Mouse (Mus musculus): ENCODE measurements at regions not wholly inside any gene's neighbourhood (a gene's known extent, or its start where the extent isn't known, plus 50 kb on each side); places are given as distances from the start of the nearest gene placed in this dataset.

DNA sequence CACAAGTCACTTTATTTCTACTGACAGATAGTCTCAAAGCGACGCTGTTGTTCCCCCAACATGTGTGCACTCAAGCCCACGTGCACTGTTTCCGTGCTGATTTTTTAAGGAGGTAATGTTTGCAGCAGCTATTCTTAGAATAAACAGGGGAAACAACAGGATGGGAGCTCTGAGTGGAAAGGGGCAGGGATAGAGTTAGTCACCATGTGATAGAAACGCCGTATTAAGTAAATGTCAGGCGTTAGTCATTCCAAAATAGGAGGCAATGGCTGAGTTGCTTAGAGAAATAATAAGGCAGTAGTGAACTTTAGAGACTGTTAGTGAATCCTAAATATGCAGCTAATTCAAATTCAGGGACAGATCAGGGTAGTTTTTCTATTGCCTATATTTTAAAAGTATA is 111.4 kb downstream of the Alg10b start:
- WGBS, result 68% methylated on average over 7 of the region's 7 CpGs
- Histone ChIP-seq H3K27ac (replicated peaks) (no peak overlapping the region), H3K9me3 (no peaks in the 10 kb centered on the region), H3K36me3 (no peaks in the 10 kb centered on the region), H3K27me3 (no peaks in the 10 kb centered on the region), H3K9ac (replicated peaks) (no peak overlapping the region), H3K4me2 (replicated peaks) (no peak overlapping the region), H3K4me1 (0 out of 2 replicates have a peak, but pooled peaks cover 5% of the 10 kb centered on the region), H3K4me3 (no peak overlapping the region)
- ATAC-seq (replicated peaks), result no peak

DNA sequence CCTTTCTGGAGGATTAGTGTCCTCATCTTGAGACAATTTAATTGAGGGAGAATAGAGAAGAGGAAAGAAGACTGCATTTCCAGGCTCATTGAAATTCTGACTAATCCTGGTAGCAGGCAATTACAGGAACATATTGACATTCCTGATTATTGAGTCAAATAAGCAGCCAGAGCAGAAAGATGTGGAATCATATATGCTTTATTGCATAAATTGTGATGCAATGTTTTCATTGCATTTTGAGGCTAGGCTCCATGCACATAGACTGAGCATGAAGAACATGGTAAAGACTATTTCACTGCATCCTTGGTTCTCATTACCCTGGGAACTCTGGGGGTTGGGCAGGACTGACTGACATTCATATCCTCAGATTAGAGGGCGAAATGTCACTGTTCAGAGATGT is 116.0 kb downstream of the Alg10b start:
- Histone ChIP-seq H3K4me3 (no peak overlapping the region), H3K36me3 (no peaks in the 10 kb centered on the region), H3K9me3 (no peaks in the 10 kb centered on the region), H3K27ac (replicated peaks) (no peak overlapping the region), H3K9ac (replicated peaks) (no peak overlapping the region), H3K27me3 (no peaks in the 10 kb centered on the region), H3K4me1 (peaks cover 9% of the 10 kb centered on the region), H3K4me2 (replicated peaks) (no peak overlapping the region)
- no peak for ATAC-seq (replicated peaks)
- WGBS, result 84% methylated on average over 1 of the region's 1 CpGs

DNA sequence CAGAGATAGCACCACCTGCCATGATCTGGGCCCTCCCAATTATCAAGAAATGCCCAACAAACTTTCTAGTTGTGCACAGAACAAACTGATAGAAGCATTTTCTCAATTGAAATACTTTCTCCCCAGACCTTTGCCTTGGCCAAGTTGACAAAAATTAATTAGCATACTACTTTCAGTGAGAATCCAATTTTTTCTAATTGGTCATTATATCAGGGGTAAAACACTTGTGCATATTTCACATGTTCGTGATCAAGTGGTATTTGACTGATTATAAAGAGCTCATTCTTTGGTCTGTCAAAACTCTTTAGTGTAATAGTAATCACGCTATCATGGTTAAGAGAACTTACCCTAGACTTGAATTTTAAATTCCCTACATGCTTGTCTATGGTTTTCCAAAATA is 117.2 kb downstream of the Alg10b start:
- H3K36me3 ChIP-seq, result no peaks in the 10 kb centered on the region
- H3K27me3 ChIP-seq, result no peaks in the 10 kb centered on the region
- no peak overlapping the region for H3K4me3 ChIP-seq
- no peak overlapping the region for H3K27ac ChIP-seq (replicated peaks)
- peaks cover 9% of the 10 kb centered on the region for H3K4me1 ChIP-seq
- ATAC-seq (replicated peaks), result no peak
- no peak overlapping the region for H3K4me2 ChIP-seq (replicated peaks)
- WGBS, result 65% methylated on average over 2 of the region's 2 CpGs
- no peak overlapping the region for H3K9ac ChIP-seq (replicated peaks)
- no peaks in the 10 kb centered on the region for H3K9me3 ChIP-seq

DNA sequence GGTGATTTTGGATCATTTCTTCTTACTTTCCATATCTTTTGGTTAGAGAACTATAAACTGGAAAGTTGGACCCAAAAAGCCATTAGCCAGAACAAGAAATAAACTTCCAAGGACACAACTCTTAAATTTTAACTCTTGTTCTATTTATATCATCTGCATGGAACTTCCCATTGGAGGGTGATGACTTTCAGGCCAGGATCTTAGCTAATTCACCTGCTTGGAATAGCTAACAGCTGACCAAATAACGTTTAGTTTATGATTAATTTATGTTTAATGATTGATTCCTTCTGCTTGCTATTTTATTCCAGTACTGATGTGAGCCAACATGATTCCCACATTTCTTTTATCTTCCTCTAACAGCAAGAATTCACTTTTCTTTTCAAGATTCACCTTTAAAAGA is 119.7 kb downstream of the Alg10b start:
- no peak overlapping the region for H3K9ac ChIP-seq (replicated peaks)
- no peak overlapping the region for H3K27ac ChIP-seq (replicated peaks)
- H3K27me3 ChIP-seq, result no peaks in the 10 kb centered on the region
- H3K4me3 ChIP-seq, result no peak overlapping the region
- H3K36me3 ChIP-seq, result no peaks in the 10 kb centered on the region
- H3K4me1 ChIP-seq, result peaks cover 9% of the 10 kb centered on the region
- H3K4me2 ChIP-seq (replicated peaks), result no peak overlapping the region
- no peaks in the 10 kb centered on the region for H3K9me3 ChIP-seq
- WGBS, result 82% methylated on average over 1 of the region's 1 CpGs
- no peak for ATAC-seq (replicated peaks)

DNA sequence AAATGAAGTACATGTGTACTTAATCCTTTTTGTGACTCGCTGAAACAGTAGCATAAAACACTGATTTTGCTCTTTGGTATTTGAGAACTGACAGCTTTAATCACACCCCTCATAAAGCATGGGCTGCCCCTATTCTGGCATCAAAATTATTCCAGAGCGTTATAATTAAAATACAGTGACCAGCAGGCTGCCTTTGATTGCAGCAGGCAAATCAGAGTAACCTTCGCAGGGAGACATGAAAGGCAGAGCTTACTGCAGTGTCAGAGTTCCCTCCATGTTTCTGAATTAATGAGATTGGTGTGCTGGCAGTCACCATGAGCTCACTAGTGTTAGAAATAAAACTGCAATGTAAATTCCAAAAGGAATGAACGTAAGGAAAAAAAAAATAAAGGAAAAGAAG is 120.8 kb downstream of the Alg10b start:
- Histone ChIP-seq H3K27me3 (no peaks in the 10 kb centered on the region), H3K27ac (replicated peaks) (no peak overlapping the region), H3K9ac (replicated peaks) (no peak overlapping the region), H3K4me2 (replicated peaks) (no peak overlapping the region), H3K4me3 (no peak overlapping the region), H3K4me1 (peaks cover 9% of the 10 kb centered on the region), H3K9me3 (no peaks in the 10 kb centered on the region), H3K36me3 (no peaks in the 10 kb centered on the region)
- 0 out of 2 replicates have a peak, but pooled peaks have one; percentile 32 for ATAC-seq (replicated peaks)
- whole genome bisulfite sequencing, result 12% methylated on average over 4 of the region's 4 CpGs

DNA sequence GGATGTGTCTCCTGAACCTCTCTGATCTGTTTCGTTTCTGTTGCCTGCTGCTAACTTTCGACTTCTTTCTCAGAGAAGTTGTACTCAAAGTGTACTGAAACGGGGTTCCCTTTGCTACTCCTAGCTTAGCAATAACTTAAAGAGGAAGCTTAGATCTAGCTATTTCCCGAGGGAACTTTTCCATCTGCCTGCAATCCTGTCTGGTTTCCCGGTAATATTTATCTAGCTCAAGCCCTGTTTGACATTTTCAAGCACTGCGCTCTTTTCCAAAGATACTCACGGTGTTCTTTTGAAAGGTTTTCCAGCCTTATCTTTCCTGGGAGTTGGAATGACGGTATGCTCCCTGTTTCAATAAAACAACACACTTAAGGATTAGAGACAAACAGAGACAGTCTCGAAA is 122.1 kb downstream of the Alg10b start:
- Histone ChIP-seq H3K4me1 (peaks cover 9% of the 10 kb centered on the region), H3K27me3 (no peaks in the 10 kb centered on the region), H3K4me2 (replicated peaks) (no peak overlapping the region), H3K9ac (replicated peaks) (no peak overlapping the region), H3K4me3 (no peak overlapping the region), H3K36me3 (no peaks in the 10 kb centered on the region), H3K27ac (replicated peaks) (no peak overlapping the region), H3K9me3 (no peaks in the 10 kb centered on the region)
- ATAC-seq (replicated peaks), result no peak
- WGBS, result 62% methylated on average over 9 of the region's 9 CpGs

DNA sequence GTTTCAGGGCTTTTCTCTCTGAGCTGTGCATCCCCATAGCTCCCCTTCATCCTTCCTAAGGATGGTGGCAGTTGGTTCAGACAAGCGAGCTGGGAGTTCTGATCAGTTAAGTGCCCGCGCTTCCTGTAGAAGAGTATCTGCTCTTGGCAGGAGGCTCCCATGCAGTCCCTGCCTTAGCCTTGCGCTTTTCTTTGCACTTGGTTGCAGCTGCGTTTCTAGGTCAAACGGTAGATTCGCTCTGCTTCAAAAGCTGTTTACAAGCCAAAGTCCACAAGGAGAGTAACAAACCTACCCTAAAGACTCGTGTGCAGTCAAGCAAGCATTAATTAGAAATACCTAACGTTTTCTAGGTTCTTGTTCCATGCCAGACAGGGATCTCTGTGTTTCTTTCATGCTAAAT is 122.6 kb downstream of the Alg10b start:
- Histone ChIP-seq H3K9me3 (no peaks in the 10 kb centered on the region), H3K4me3 (no peak overlapping the region), H3K36me3 (no peaks in the 10 kb centered on the region), H3K27me3 (no peaks in the 10 kb centered on the region), H3K9ac (replicated peaks) (no peak overlapping the region), H3K4me1 (peaks cover 9% of the 10 kb centered on the region), H3K4me2 (replicated peaks) (no peak overlapping the region), H3K27ac (replicated peaks) (no peak overlapping the region)
- WGBS, result 73% methylated on average over 9 of the region's 9 CpGs
- ATAC-seq (replicated peaks), result no peak

DNA sequence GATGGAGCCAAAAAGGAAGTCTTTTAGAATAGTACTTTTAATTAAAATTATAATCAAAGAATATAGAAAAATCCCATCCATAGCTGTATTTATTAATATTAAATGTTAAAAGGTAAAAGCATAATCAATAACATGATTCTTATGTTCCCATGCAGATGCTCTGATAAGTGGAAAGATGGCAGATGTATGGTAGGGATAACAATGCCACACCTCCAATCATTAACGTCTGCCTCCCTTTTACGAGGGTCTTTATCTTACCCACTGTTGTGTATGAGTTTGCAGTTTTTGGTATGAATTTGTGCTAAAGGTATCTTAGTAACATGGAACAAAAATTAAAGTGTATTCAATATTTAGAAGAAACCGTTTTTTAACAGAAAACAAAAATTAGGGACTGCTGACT is 127.8 kb downstream of the Alg10b start:
- Histone ChIP-seq H3K4me1 (no peaks in the 10 kb centered on the region), H3K9me3 (no peaks in the 10 kb centered on the region), H3K4me3 (no peak overlapping the region), H3K36me3 (no peaks in the 10 kb centered on the region), H3K27me3 (no peaks in the 10 kb centered on the region), H3K27ac (replicated peaks) (no peak overlapping the region), H3K4me2 (replicated peaks) (no peak overlapping the region), H3K9ac (replicated peaks) (no peak overlapping the region)
- WGBS, result 82% methylated on average over 3 of the region's 3 CpGs
- no peak for ATAC-seq (replicated peaks)

DNA sequence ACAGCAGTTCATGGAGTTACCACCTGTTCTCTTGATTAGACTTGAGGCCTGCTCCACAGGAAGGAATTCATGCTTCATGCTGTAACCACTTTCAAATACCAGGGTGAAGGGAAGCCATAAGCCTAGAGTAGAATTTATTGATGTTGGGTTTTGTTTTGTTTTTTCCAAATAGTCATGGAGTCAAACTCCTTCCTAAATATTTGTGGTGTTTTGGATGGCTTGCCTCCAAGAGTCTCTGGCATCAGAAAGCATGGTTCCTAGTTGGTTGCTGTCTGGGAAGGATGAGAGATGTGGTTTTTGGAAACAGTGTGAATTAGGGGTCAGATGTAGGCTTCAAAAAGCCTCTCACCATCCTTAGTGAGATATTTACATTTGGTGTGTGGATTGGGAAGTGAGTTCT is 141.5 kb downstream of the Alg10b start:
- Histone ChIP-seq H3K4me2 (replicated peaks) (no peak overlapping the region), H3K36me3 (no peaks in the 10 kb centered on the region), H3K9ac (replicated peaks) (no peak overlapping the region), H3K9me3 (no peaks in the 10 kb centered on the region), H3K4me1 (no peaks in the 10 kb centered on the region), H3K4me3 (no peak overlapping the region), H3K27ac (replicated peaks) (no peak overlapping the region), H3K27me3 (no peaks in the 10 kb centered on the region)
- ATAC-seq (replicated peaks), result no peak

DNA sequence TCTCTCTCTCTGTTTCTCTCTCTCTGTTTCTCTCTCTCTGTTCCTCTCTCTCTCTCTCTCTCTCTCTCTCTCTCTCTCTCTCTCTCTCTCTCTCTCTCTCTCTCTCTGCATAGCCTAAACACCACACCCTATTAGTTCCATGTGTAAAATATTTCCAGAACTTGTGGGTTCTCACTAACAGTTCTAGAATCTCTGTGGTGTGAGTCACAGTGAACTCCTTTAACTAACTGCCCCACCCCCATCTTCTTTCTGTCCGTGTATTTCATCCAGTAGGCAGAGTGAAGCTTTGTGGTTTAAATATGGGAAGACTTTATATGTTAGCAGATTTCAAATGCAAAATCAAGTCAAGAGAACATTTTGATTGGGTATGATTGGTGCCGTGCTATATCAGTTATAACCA is 153.8 kb downstream of the Alg10b start:
- H3K27ac ChIP-seq (replicated peaks), result no peak overlapping the region
- 81% methylated on average over 2 of the region's 2 CpGs for WGBS
- H3K4me3 ChIP-seq, result no peak overlapping the region
- H3K27me3 ChIP-seq, result no peaks in the 10 kb centered on the region
- H3K9ac ChIP-seq (replicated peaks), result no peak overlapping the region
- no peak for ATAC-seq (replicated peaks)
- H3K9me3 ChIP-seq, result no peaks in the 10 kb centered on the region
- H3K4me1 ChIP-seq, result no peaks in the 10 kb centered on the region
- no peaks in the 10 kb centered on the region for H3K36me3 ChIP-seq
- H3K4me2 ChIP-seq (replicated peaks), result no peak overlapping the region

DNA sequence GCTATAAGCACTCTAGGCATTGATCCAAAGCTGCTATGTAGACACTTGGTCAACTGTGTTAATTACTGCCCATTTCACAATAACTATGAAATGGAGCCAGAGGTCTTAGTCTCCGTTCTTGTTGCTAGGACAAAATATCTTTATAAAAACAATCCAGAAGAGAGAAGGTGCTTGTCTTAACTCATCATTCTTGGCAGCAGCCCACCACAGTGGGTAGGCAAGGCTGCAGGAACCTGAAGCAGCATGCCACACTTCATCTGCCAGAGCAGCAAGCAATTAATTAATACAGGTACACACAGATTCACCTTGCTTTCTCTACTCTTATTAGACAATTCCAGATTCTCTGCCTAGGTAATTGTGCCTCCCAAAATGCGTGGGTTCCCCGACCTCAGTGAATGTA is 172.8 kb downstream of the Alg10b start:
- no peak for ATAC-seq (replicated peaks)
- Histone ChIP-seq H3K27ac (replicated peaks) (no peak overlapping the region), H3K4me1 (no peaks in the 10 kb centered on the region), H3K9ac (replicated peaks) (no peak overlapping the region), H3K4me2 (replicated peaks) (no peak overlapping the region), H3K4me3 (no peak overlapping the region), H3K9me3 (no peaks in the 10 kb centered on the region), H3K36me3 (no peaks in the 10 kb centered on the region), H3K27me3 (no peaks in the 10 kb centered on the region)
- 80% methylated on average over 3 of the region's 3 CpGs for WGBS

DNA sequence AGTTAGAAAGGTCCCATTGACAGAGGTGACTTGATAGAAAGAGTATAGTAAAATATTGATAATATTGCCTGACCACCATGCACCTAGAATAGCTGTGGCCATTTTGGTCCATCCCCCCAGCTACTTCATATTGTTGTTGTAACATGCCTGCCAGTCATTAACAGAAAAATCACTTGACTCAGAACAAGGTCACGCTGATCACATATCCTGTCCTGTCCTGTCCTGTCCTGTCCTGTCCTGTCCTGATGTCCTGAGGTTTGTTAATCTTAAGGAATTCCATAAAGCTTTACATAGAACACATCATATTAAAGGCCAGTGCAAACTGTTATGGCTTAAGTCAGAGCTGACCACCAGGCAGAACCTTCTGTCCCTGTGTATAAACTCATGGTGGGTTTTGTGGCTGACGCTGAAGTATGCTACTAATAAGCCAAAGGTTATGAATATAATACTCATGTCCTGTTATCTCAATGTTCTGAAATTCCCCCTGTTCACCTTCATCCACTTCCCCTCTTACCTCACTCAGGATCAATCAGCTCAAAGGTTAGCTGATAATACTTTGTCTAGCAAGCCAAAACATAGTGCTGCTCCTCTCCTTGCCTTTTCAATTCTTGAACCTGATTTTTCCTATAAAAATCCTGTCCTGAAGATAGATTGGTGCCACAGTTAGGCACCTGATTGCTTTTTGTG is 173.7 kb downstream of the Alg10b start:
- no peak overlapping the region for H3K4me2 ChIP-seq (replicated peaks)
- no peak for ATAC-seq (replicated peaks)
- no peak overlapping the region for H3K27ac ChIP-seq (replicated peaks)
- H3K4me1 ChIP-seq, result no peaks in the 10 kb centered on the region
- H3K27me3 ChIP-seq, result no peaks in the 10 kb centered on the region
- H3K9ac ChIP-seq (replicated peaks), result no peak overlapping the region
- H3K36me3 ChIP-seq, result no peaks in the 10 kb centered on the region
- H3K4me3 ChIP-seq, result no peak overlapping the region
- H3K9me3 ChIP-seq, result no peaks in the 10 kb centered on the region
- WGBS, result 95% methylated on average over 2 of the region's 2 CpGs

Measured in forebrain, embryonic 15.5 days (tissue).